Mouse (Mus musculus) olfactory bulb, adult 2 months (tissue): ENCODE data around the gene Rcan3.

Experiments used
- CTCF ChIP-seq: fragments of 200-500 bp; IDR thresholded peaks from 2 replicates; pipeline ENCODE4 v1.5.1; 2012; ENCODE audit warnings: low read depth, mild to moderate bottlenecking, low read length, moderate library complexity; ENCODE audit not compliant: insufficient read depth
- POLR2A ChIP-seq: fragments of 200-500 bp; IDR thresholded peaks from 2 replicates; pipeline ENCODE4 v1.6.1; 2012; ENCODE audit warnings: mild to moderate bottlenecking, low read depth, low read length, moderate library complexity; ENCODE audit not compliant: insufficient read depth

GRCm38 (mm10) chr4:135393381-135393780, 40.3 kb downstream of the Rcan3 start:
- TF ChIP-seq CTCF: no peak
- no peak for TF ChIP-seq POLR2A
